Mouse (Mus musculus) liver, embryonic 16.5 days (tissue): ENCODE results near the gene Wipf2. TPM values are rescaled to one million over a fixed set of nuclear protein-coding genes. Genes with fewer than 3 reads are reported as not detected.
A peak's percentile ranks its signal among the peaks of the same experiment; 100 is the strongest.

Source experiments
- ATAC-seq: fragments of 200-750 bp; cut with Nextera tagmentation; 2 replicates; pipeline ENCODE4 v1.8.0; 2017; ENCODE audit warnings: low read depth, mild to moderate bottlenecking, moderate number of reproducible peaks, moderate library complexity
- H3K27ac ChIP-seq: fragments of 300-500 bp; sonication (generic); 2 replicates; pipeline ENCODE4 v1.5.1; 2014; ENCODE audit warnings: mild to moderate bottlenecking, low read length
- H3K27me3 ChIP-seq: fragments of 300-500 bp; sonication (generic); 2 replicates; pipeline ENCODE4 v1.6.1; 2014; ENCODE audit warnings: low read depth, low read length, mixed read lengths; ENCODE audit not compliant: control insufficient read depth, insufficient read depth
- H3K36me3 ChIP-seq: fragments of 300-500 bp; sonication (generic); 2 replicates; pipeline ENCODE4 v1.6.1; 2014; ENCODE audit warnings: mild to moderate bottlenecking; ENCODE audit not compliant: control insufficient read depth, insufficient read depth
- H3K4me1 ChIP-seq: fragments of 300-500 bp; sonication (generic); 2 replicates; pipeline ENCODE4 v1.6.1; 2014; ENCODE audit warnings: low read depth, low read length, mixed read lengths; ENCODE audit not compliant: control insufficient read depth
- H3K4me2 ChIP-seq: fragments of 300-500 bp; sonication (generic); 2 replicates; pipeline ENCODE4 v1.6.1; 2014; ENCODE audit warnings: low read depth, low read length, mixed read lengths
- H3K4me3 ChIP-seq: fragments of 300-500 bp; sonication (generic); 2 replicates; pipeline ENCODE4 v1.5.1; 2014; ENCODE audit warnings: low read depth, mild to moderate bottlenecking, low read length
- H3K9ac ChIP-seq: fragments of 300-500 bp; sonication (generic); 2 replicates; pipeline ENCODE4 v1.6.1; 2014; ENCODE audit warnings: low read depth, low read length
- H3K9me3 ChIP-seq: fragments of 300-500 bp; sonication (generic); replicated peaks from 2 replicates; pipeline ENCODE4 v1.6.1; 2016; ENCODE audit warnings: low read length; ENCODE audit not compliant: control insufficient read depth
- WGBS: fragments of 180-500 bp; shearing (Covaris S2); extraction: QIAGEN DNeasy Blood & Tissue Kit; methylation state at CpG from one replicate; pipeline ENCODE4 v1.1.7; 2014; ENCODE audit not compliant: insufficient replicate concordance; 5-methylcytosine and 5-hydroxymethylcytosine counted together
- polyA plus RNA-seq: library from polyadenylated mRNA; unstranded; fragments of >200 nt; fragmentation: Nextera tagmentation; extraction: Ambion mirVana; gene quantifications from 2 replicates; pipeline ENCODE4 v1.2.1, GENCODE M21; 2015

Gene Wipf2
- polyA plus RNA-seq, 1 experiment from 2014 or later: 1.6 TPM

DNA sequence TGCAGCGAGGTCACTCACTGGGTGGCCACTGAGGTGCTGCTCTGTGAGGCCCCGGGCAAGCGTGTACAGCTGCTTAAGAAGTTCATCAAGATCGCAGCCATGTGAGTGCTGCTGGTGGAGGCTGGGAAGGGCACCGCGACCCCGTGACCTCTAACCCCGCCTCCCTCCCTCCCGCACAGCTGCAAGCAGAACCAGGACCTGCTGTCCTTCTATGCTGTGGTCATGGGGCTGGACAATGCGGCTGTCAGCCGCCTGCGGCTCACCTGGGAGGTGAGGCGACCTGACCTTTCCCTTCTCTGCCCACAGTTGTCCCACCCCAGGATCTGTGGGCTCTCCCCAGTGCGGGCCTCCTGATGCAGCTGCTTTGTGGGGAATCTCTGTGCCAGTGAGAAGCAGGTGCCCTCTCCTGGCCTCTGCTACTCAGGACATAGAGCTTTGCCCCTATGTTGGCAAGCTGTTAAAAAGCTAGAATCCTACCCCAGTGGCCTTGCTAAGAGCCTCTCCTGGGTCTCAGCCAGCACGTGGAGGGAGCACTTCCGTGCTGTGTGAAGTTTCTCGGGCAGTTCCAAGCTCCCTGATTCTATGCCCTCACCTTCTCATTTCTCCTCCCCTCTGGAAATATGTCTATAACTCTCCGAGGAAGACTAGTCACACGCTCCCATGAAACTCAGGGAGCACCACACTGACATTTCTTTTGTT, 14.1 kb upstream of the Wipf2 start:
- peak overlapping the region; percentile 31; the same call in 1 of the 2 replicates for H3K4me2 ChIP-seq

GRCm38 (mm10) chr11:98850100-98851093, 13.0 kb upstream of the Wipf2 start:
- WGBS: 67% methylated on average over 26 of the region's 26 CpGs

More for the DNA sequence above, 14.1 kb upstream of the Wipf2 start:
- Histone ChIP-seq H3K36me3 (no peaks in the 10 kb centered on the region), H3K9ac (no peak overlapping the region), H3K27ac (no peak overlapping the region), H3K27me3 (no peaks in the 10 kb centered on the region; the same call in 1 of the 2 replicates), H3K4me1 (peaks cover 3% of the 10 kb centered on the region; the same call in 1 of the 2 replicates), H3K9me3 (no peaks in the 10 kb centered on the region), H3K4me3 (no peak overlapping the region)
- WGBS: 24% methylated on average over 19 of the region's 19 CpGs
- ATAC-seq: peak; percentile 38

GRCm38 (mm10) chr11:98854116-98854515, 9.3 kb upstream of the Wipf2 start:
- H3K4me3 ChIP-seq: no peak overlapping the region
- H3K4me1 ChIP-seq: peaks cover 5% of the 10 kb centered on the region
- H3K36me3 ChIP-seq: no peaks in the 10 kb centered on the region
- no peak overlapping the region for H3K4me2 ChIP-seq
- no peak for ATAC-seq
- no peaks in the 10 kb centered on the region; the same call in 1 of the 2 replicates for H3K27me3 ChIP-seq
- WGBS: 78% methylated on average over 8 of the region's 8 CpGs
- H3K9ac ChIP-seq: no peak overlapping the region
- H3K27ac ChIP-seq: no peak overlapping the region
- H3K9me3 ChIP-seq: no peaks in the 10 kb centered on the region

More at GRCm38 (mm10) chr11:98850100-98851093, 13.0 kb upstream of the Wipf2 start:
- peaks cover 3% of the 10 kb centered on the region; the same call in 1 of the 2 replicates for H3K4me1 ChIP-seq
- ATAC-seq: no peak
- no peaks in the 10 kb centered on the region; the same call in 1 of the 2 replicates for H3K27me3 ChIP-seq
- no peak overlapping the region for H3K4me2 ChIP-seq
- no peaks in the 10 kb centered on the region for H3K9me3 ChIP-seq
- H3K4me3 ChIP-seq: no peak overlapping the region
- no peaks in the 10 kb centered on the region for H3K36me3 ChIP-seq
- no peak overlapping the region for H3K27ac ChIP-seq
- H3K9ac ChIP-seq: no peak overlapping the region

DNA sequence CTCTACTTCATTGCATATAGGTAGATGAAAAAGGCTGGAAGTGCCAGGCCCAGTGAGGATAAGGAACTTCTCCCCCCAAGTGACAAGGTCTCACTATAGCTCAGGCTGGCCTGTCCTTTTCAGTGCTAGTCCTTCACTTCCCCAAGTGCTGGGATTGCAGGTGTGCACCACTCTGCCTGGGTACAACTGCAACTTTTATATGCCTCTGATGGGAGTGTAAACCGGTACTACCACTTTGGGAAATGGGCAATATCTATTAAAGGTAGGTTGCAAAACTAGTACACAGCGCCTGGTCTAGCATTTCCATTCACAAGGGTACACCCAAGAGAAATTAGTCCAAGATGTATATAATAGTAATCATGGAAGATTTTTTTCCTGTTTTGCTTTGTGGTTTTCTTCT, 8.8 kb upstream of the Wipf2 start:
- Histone ChIP-seq H3K4me1 (peaks cover 3% of the 10 kb centered on the region; the same call in 1 of the 2 replicates), H3K27ac (no peak overlapping the region), H3K4me2 (no peak overlapping the region), H3K4me3 (no peak overlapping the region), H3K27me3 (no peaks in the 10 kb centered on the region; the same call in 1 of the 2 replicates), H3K9me3 (no peaks in the 10 kb centered on the region), H3K9ac (no peak overlapping the region), H3K36me3 (no peaks in the 10 kb centered on the region)
- ATAC-seq: no peak
- whole genome bisulfite sequencing: 75% methylated on average over 2 of the region's 2 CpGs

DNA sequence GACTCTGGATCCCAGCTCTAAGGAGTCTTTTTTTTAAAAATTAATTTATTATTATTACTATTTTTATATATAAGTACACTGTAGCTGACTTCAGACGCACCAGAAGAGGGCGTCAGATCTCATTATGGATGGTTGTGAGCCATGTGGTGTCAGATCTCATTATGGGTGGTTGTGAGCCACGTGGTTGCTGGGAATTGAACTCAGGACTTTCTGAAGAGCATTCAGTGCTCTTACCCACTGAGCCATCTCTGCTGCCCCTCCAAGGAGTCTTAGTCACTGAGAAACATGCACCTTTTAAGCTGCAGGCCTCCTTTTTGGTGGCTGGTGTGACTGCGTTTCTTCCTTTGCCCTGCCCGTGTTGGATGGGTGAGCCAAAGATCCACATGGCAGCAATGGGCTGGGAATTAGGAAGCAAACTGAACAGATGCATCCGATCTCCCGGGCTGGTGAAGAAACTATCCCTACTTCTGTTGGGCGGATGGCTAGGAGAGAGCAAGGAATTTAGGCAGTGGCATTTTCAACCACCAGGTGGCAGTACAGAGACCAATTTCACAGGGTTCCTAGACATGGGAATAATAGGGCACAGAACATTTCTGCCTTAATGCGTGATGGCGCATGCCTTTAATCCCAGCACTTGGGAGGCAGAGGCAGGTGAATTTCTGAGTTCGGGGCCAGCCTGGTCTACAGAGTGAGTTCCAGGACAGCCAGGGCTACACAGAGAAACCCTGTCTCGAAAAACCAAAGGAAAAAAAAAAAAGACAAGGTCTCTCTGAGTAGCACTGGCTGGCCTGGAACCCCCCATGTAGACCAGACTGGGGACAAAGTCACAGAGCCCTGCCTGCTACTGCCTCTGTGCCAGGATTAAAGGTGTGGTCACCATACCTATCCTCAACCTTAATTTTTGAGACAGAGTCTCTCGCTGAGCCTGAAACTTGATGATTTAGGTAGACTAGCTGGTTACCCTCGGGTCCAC, 4.4 kb upstream of the Wipf2 start:
- WGBS: 28% methylated on average over 14 of the region's 14 CpGs
- H3K4me2 ChIP-seq: 0 out of 2 replicates have a peak overlapping the region, but pooled peaks have one; percentile 24

DNA sequence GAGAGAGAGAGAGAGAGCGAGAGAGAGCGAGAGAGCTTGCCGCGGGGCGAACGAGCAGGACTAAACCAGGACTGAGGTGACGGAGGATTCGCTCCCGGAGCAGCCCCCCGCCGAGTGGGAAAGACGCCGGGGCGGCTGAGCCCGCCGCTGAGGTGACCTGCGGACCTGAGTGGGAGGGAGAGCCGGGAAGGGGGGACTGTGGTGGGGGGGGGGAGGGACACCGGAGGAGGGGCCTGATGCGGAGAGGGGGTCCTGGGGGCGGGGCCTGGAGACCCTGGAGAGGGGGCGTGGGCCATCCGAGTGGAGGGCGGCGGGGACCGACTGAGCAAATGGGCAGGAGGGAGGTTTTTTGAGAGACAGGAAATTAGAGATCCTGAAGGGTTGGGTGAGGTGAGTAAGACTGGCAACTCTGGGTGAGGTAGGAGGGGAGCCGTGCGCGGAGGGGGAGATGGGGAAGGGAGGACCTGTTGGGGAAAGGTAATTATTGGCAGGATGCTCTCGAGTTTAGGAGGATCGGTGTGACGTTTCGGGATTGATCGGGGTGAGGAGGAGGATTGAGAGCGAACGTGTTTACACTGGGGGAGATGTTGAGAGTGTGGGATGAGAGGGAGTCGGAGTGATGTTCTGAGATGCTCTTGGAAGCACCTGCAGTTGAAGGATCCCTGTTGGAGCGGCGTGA, 452 bp downstream of the Wipf2 start:
- H3K4me1 ChIP-seq: peaks cover 14% of the 10 kb centered on the region
- peak overlapping the region; percentile 76 for H3K27ac ChIP-seq
- H3K4me3 ChIP-seq: peak overlapping the region; percentile 84
- H3K9ac ChIP-seq: peak overlapping the region; percentile 89
- H3K27me3 ChIP-seq: no peaks in the 10 kb centered on the region
- peaks cover 14% of the 10 kb centered on the region; the same call in 1 of the 2 replicates for H3K36me3 ChIP-seq
- peak; percentile 51 for ATAC-seq
- no peaks in the 10 kb centered on the region for H3K9me3 ChIP-seq
- peak overlapping the region; percentile 93 for H3K4me2 ChIP-seq
- WGBS: under 1% methylated on average over 38 of the region's 39 CpGs

More for the DNA sequence above, 4.4 kb upstream of the Wipf2 start:
- Histone ChIP-seq H3K4me1 (peaks cover 9% of the 10 kb centered on the region), H3K27me3 (no peaks in the 10 kb centered on the region), H3K4me3 (no peak overlapping the region), H3K9me3 (no peaks in the 10 kb centered on the region), H3K36me3 (no peaks in the 10 kb centered on the region), H3K9ac (no peak overlapping the region), H3K27ac (no peak overlapping the region)
- peak; percentile 53 for ATAC-seq

GRCm38 (mm10) chr11:98867293-98867692, 3.9 kb downstream of the Wipf2 start:
- no peak overlapping the region for H3K4me2 ChIP-seq

More at GRCm38 (mm10) chr11:98867293-98867692, 3.9 kb downstream of the Wipf2 start:
- no peaks in the 10 kb centered on the region for H3K9me3 ChIP-seq
- 86% methylated on average over 12 of the region's 12 CpGs for WGBS
- peaks cover 12% of the 10 kb centered on the region for H3K4me1 ChIP-seq
- H3K27me3 ChIP-seq: no peaks in the 10 kb centered on the region
- no peak overlapping the region for H3K27ac ChIP-seq
- no peak for ATAC-seq
- H3K4me3 ChIP-seq: no peak overlapping the region
- H3K36me3 ChIP-seq: peaks cover 14% of the 10 kb centered on the region; the same call in 1 of the 2 replicates
- H3K9ac ChIP-seq: no peak overlapping the region
